18 mouse cellular contexts compared by ENCODE assay signal in genomic region chr2:72407341-72408092, GRCm38 (mm10).
DNase-seq lines count a peak whose midpoint lies in the region; ATAC-seq and TF ChIP-seq lines count a peak whose summit lies in the region.
"Had no signal": no experiment of that assay in that cellular context is flagged by ENCODE, and none has a peak within 500 bp of the region (broad histone marks: within the 10 kb centered on the region; RNA-seq: fewer than 3 reads in every experiment).

No protein-coding gene starts in this region.

- H3K9ac ChIP-seq in lung, embryonic 14.5 days = no peak overlapping the region
- H3K9ac ChIP-seq: heart, embryonic 12.5 days; limb, embryonic 13.5 days; liver, embryonic 14.5 days had no signal

- no peaks in the 10 kb centered on the region for H3K27me3 ChIP-seq in lung, embryonic 14.5 days (ENCODE audit: insufficient read depth, low read length)
- H3K27me3 ChIP-seq: heart, embryonic 12.5 days; limb, embryonic 13.5 days had no signal

- ATAC-seq in lung, embryonic 14.5 days (ENCODE audit: insufficient read depth) = no peak
- ATAC-seq: hindbrain, postnatal 0 days had no signal

- no peak overlapping the region for H3K4me3 ChIP-seq in lung, embryonic 14.5 days (ENCODE audit: low read depth, low read length)
- H3K4me3 ChIP-seq: heart, embryonic 12.5 days; layer of hippocampus, adult 2 months; limb, embryonic 13.5 days had no signal

- H3K9me3 ChIP-seq in lung, embryonic 14.5 days (ENCODE audit: low read depth, low read length) = no peaks in the 10 kb centered on the region
- H3K9me3 ChIP-seq: heart, embryonic 12.5 days; limb, embryonic 13.5 days had no signal

- no peaks in the 10 kb centered on the region for H3K4me1 ChIP-seq in lung, embryonic 14.5 days (ENCODE audit: insufficient read depth)

- WGBS in lung, embryonic 14.5 days = 51% methylated on average over 17 of the region's 17 CpGs

- H3K4me2 ChIP-seq in lung, embryonic 14.5 days = no peak overlapping the region; the same call in 1 of the 2 replicates
- H3K4me2 ChIP-seq: heart, embryonic 12.5 days; limb, embryonic 13.5 days had no signal

- peaks cover 13% of the 10 kb centered on the region; the same call in 1 of the 2 replicates for H3K36me3 ChIP-seq in lung, embryonic 14.5 days (ENCODE audit: insufficient read depth)

- DNase-seq in lung, embryonic 14.5 days = peak; percentile 18
- no peak for DNase-seq in lung, postnatal 10 days
- DNase-seq in thymus, postnatal 14 days = peak; percentile 28
- no peak for DNase-seq in thymus, postnatal 36 days
- peak; percentile 69 for DNase-seq in fat pad, adult 2 months (ENCODE audit: extremely low read depth, low read depth, low spot score)
- DNase-seq in left cerebral cortex, adult 8-10 months (ENCODE audit: low spot score in 2 of 2) = no peak
- DNase-seq in embryo, embryonic 10 days (ENCODE audit: low spot score) = no peak
- DNase-seq: cerebellum, adult 9-10 months; embryo, embryonic 11 days; kidney, adult 11 months; kidney, postnatal 10 days; lung, postnatal 4 days; spleen, adult 18-20 months had no signal

- 0 out of 2 replicates have a peak overlapping the region, but pooled peaks have one; percentile 21 for H3K27ac ChIP-seq in lung, embryonic 14.5 days (ENCODE audit: low read depth)
- H3K27ac ChIP-seq: hindbrain, postnatal 0 days; layer of hippocampus, adult 2 months; limb, embryonic 13.5 days; liver, embryonic 14.5 days had no signal

- no peak for TF ChIP-seq CTCF in lung, embryonic 14.5 days (IDR thresholded peaks at IDR 0.05; ENCODE audit: low read depth)

Comparison
In these comparisons a context has a peak if more than half of its experiments do, and no peak if none do; other contexts are left out.
1. DNase-seq: peak in lung, embryonic 14.5 days (single experiment), thymus, postnatal 14 days (single experiment) and fat pad, adult 2 months (single experiment); none in lung, postnatal 10 days (single experiment), thymus, postnatal 36 days (0 of 2), left cerebral cortex, adult 8-10 months (0 of 2) and embryo, embryonic 10 days (single experiment).